In genomic region chr2:43542615-43543014, GRCm38 (mm10) we compare ENCODE assay signal across 36 mouse cellular contexts. TPM values are rescaled to one million over a fixed set of nuclear protein-coding genes. Genes with fewer than 3 reads are reported as not detected.
"Had no signal": no experiment of that assay in that cellular context is flagged by ENCODE, and none has a peak within 500 bp of the region (broad histone marks: within the 10 kb centered on the region; RNA-seq: fewer than 3 reads in every experiment).

No protein-coding gene starts in this region.

- H3K27ac ChIP-seq: gastrocnemius, adult 2 months; heart, adult 2 months; heart, embryonic 13.5 days; heart, embryonic 15.5 days; hindbrain, embryonic 10.5 days; hindbrain, embryonic 12.5 days; hindbrain, embryonic 14.5 days; intestine, embryonic 15.5 days; kidney, embryonic 15.5 days; kidney, postnatal 0 days; left cerebral cortex, adult 2 months; limb, embryonic 10.5 days; limb, embryonic 12.5 days; liver, embryonic 13.5 days; liver, embryonic 15.5 days had no signal

- H3K36me3 ChIP-seq: heart, embryonic 13.5 days; heart, embryonic 15.5 days; hindbrain, embryonic 10.5 days; hindbrain, embryonic 12.5 days; intestine, embryonic 15.5 days; kidney, embryonic 15.5 days; limb, embryonic 10.5 days; limb, embryonic 12.5 days; liver, embryonic 13.5 days; liver, embryonic 15.5 days had no signal

- H3K9me3 ChIP-seq: heart, embryonic 13.5 days; heart, embryonic 15.5 days; hindbrain, embryonic 10.5 days; hindbrain, embryonic 12.5 days; intestine, embryonic 15.5 days; kidney, embryonic 15.5 days; limb, embryonic 10.5 days; limb, embryonic 12.5 days; liver, embryonic 13.5 days; liver, embryonic 15.5 days had no signal

- H3K9ac ChIP-seq: heart, embryonic 13.5 days; heart, embryonic 15.5 days; hindbrain, embryonic 12.5 days; hindbrain, embryonic 14.5 days; intestine, embryonic 15.5 days; kidney, embryonic 15.5 days; limb, embryonic 12.5 days; liver, embryonic 13.5 days; liver, embryonic 15.5 days had no signal

- H3K27me3 ChIP-seq: heart, embryonic 13.5 days; heart, embryonic 15.5 days; hindbrain, embryonic 12.5 days; intestine, embryonic 15.5 days; kidney, embryonic 15.5 days; limb, embryonic 12.5 days; liver, embryonic 13.5 days; liver, embryonic 15.5 days had no signal

- H3K4me1 ChIP-seq: heart, embryonic 13.5 days; heart, embryonic 15.5 days; hindbrain, embryonic 10.5 days; hindbrain, embryonic 12.5 days; intestine, embryonic 15.5 days; kidney, embryonic 15.5 days; limb, embryonic 10.5 days; limb, embryonic 12.5 days; liver, embryonic 13.5 days; liver, embryonic 15.5 days had no signal

- ATAC-seq: hindbrain, embryonic 16.5 days; inflammation-experienced regulatory T-cells, adult 6 months; intestine, embryonic 15.5 days; intestine, postnatal 0 days had no signal

- DNase-seq: gastrocnemius, adult 2 months; gastrocnemius, postnatal 10 days; gastrocnemius, postnatal 25 days; heart, adult 11 months; heart, adult 2 months; heart, postnatal 14 days; heart, postnatal 36 days; kidney, adult 18-20 months; kidney, adult 8-10 months; kidney, postnatal 14 days; kidney, postnatal 36 days; layer of hippocampus, adult 9-11 months; liver; liver, embryonic 13.5 days had no signal

- H3K4me3 ChIP-seq: gastrocnemius, adult 2 months; heart, adult 2 months; heart, embryonic 13.5 days; heart, embryonic 15.5 days; hindbrain, embryonic 10.5 days; hindbrain, embryonic 12.5 days; intestine, embryonic 15.5 days; kidney, embryonic 15.5 days; left cerebral cortex, adult 2 months; limb, embryonic 10.5 days; limb, embryonic 12.5 days; liver, embryonic 13.5 days; liver, embryonic 15.5 days had no signal

RNA-seq across cellular contexts. Expression of gene Kynu, which starts 12.5 kb away (rescaled TPM):
- total RNA-seq: gastrocnemius, adult 2 months; gastrocnemius, postnatal 10 days; gastrocnemius, postnatal 25 days; gastrocnemius, postnatal 4 days; heart, postnatal 14 days; heart, postnatal 36 days; layer of hippocampus, adult 18-20 months; layer of hippocampus, postnatal 25 days; left cerebral cortex, adult 2 months; left cerebral cortex, postnatal 14 days; left cerebral cortex, postnatal 36 days had no signal
- polyA plus RNA-seq: heart, embryonic 11.5 days; heart, postnatal 0 days had no signal
